Mouse (Mus musculus): ENCODE measurements around the gene Grm2. TPM values are rescaled to one million over a fixed set of nuclear protein-coding genes. Genes with fewer than 3 reads are reported as not detected.

Grm2 gene
- not detected in 2 replicates for polyA plus RNA-seq (2011; ENCODE audit: insufficient read length, low read depth, missing spikeins)

DNA sequence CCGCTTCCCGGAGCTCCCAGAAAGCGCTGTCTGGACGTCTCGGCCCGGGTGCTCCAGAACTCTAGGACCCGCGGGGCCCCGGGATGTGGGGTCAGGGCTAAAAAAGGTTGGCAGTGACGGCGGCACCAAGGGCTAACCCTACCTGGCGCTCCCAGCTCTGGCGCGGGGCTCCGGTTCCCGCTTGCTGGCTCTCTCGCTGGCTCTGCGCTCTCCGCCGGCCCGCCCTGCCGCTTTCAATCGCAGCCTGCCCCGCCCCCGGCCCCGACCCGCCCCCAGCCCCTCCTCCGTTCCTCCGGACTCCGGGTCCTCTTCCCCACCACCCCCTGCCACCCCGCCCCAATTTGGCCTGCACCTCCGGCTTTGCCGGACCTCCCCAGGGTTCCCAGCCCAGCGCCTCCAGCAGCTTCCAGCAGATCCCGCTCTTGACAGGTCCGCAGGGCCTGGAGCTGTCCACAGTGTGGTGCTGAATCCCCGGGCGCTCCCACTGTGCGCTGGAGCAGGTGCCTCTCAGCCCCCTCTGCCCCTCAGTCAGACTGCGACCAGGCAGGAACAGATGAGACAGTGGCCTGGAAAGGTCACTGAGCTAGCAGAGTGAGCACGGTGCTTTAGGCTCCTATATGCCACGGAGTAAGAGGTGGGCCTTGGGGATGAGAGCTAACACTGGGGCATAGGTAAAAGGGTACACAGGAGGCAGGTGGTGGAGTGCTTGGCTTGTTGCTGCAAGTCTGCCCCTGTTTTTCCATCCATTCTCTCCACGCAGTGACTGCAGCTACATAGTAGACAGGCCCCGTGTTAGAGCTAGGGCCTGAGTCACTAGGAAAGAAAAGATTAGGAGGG, at the start of gene Grm2:
Gene Grm2, minus strand, starts transcription at position 199 of the 837 bp plus-strand sequence.
- Histone ChIP-seq H3K27ac (ENCODE audit: insufficient read depth, low read length) (no peak within 1 kb of the TSS), H3K4me1 (ENCODE audit: control insufficient read depth, insufficient read depth, low read length) (no peaks in the 10 kb centered on the region; the same call in 1 of the 2 replicates), H3K4me3 (ENCODE audit: insufficient read depth, low read length) (no peak within 1 kb of the TSS)
- no peak for TF ChIP-seq CTCF (IDR thresholded peaks at IDR 0.05; ENCODE audit: borderline replicate concordance, insufficient read depth, low read length)
- no peak for TF ChIP-seq POLR2A (IDR thresholded peaks at IDR 0.05; ENCODE audit: low read depth, low read length)

DNA sequence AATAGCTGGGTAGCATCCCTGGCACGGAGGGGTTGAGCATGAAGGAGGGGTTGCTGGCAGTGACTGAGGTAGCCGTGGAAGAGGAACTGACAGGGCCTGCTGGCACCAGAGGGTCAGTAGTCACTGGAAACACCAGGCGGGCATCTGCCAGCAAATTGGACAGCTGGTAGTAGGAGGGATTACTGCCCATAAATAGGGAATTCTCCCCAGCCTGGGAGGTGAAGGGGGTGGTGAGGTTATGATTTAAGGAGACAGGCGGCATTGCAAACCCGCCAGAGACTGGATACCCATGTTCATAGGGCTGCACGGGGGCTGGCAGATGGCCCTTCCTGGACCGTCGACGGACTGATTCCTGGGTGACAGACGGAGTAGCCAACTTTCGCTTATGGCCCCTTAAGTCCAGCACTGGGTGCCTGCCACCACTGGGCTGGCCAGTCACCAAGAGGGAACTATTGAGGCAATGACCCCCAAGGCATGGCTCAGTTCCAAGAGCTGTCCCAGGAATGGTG, 37.1 kb upstream of the Grm2 start:
- TF ChIP-seq POLR2A (IDR thresholded peaks at IDR 0.05; ENCODE audit: low read depth, low read length) (no peak), CTCF (IDR thresholded peaks at IDR 0.05; ENCODE audit: borderline replicate concordance, insufficient read depth, low read length) (no peak)
- Histone ChIP-seq H3K4me3 (ENCODE audit: insufficient read depth, low read length) (no peak overlapping the region), H3K27ac (ENCODE audit: insufficient read depth, low read length) (no peak overlapping the region), H3K4me1 (ENCODE audit: control insufficient read depth, insufficient read depth, low read length) (no peaks in the 10 kb centered on the region)

DNA sequence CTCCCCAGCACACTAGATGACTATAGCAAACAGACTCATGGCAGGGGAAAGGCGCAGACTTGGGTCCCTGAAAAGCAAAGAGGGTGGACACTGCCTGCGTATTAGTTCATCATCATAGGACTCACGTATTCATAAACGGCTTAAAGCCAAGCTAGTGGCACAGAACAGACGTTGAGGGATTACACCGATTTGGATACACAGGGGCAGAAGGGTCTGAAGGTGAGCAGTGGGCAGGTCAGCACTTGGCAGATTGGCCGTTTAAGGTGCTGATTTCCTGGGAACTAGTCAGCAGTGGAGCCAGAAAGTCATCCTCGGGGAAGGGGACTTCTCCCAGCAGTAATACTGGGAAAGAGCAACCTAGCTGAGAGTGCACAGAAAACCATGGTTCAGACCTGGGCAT, 33.0 kb upstream of the Grm2 start:
- Histone ChIP-seq H3K27ac (ENCODE audit: insufficient read depth, low read length) (no peak overlapping the region), H3K4me3 (ENCODE audit: insufficient read depth, low read length) (no peak overlapping the region), H3K4me1 (ENCODE audit: control insufficient read depth, insufficient read depth, low read length) (no peaks in the 10 kb centered on the region)
- TF ChIP-seq CTCF (IDR thresholded peaks at IDR 0.05; ENCODE audit: borderline replicate concordance, insufficient read depth, low read length) (no peak), POLR2A (IDR thresholded peaks at IDR 0.05; ENCODE audit: low read depth, low read length) (no peak)

DNA sequence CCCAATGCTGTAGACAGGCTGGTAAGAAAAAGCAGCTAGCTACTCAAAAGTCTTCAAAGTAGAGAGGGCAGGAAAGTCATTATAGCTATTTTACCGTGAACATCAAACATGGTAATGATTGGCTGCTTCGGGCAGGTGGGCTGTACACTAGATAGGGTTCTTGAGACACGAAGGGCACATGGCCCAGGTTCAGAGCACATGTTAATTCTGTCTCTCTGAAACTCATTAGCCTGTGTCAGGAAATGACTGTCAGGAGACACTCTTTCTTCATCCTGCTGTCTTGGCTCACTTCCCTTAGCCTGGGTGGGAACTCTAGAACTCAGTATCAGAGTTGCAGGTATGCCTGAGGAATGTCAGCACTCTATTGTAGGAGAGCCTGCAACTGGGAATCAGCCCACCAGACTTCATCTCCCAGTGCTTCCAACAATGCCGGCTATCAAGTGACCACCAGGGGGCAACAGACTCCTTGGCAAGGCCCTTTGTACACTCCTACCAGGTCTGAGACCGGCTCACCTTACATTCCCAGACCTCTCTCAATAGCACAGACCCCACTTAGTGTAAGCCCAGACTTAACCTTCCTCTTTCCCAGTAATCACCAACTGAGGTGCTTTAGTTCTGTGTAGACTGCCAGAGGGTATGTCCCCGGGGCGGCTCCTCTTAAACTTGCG, 31.2 kb upstream of the Grm2 start:
- no peak overlapping the region for H3K4me3 ChIP-seq (ENCODE audit: insufficient read depth, low read length)
- no peak overlapping the region for H3K27ac ChIP-seq (ENCODE audit: insufficient read depth, low read length)
- H3K4me1 ChIP-seq (ENCODE audit: control insufficient read depth, insufficient read depth, low read length): no peaks in the 10 kb centered on the region
- TF ChIP-seq POLR2A (IDR thresholded peaks at IDR 0.05; ENCODE audit: low read depth, low read length) (no peak), CTCF (IDR thresholded peaks at IDR 0.05; ENCODE audit: borderline replicate concordance, insufficient read depth, low read length) (peak; percentile 57)

DNA sequence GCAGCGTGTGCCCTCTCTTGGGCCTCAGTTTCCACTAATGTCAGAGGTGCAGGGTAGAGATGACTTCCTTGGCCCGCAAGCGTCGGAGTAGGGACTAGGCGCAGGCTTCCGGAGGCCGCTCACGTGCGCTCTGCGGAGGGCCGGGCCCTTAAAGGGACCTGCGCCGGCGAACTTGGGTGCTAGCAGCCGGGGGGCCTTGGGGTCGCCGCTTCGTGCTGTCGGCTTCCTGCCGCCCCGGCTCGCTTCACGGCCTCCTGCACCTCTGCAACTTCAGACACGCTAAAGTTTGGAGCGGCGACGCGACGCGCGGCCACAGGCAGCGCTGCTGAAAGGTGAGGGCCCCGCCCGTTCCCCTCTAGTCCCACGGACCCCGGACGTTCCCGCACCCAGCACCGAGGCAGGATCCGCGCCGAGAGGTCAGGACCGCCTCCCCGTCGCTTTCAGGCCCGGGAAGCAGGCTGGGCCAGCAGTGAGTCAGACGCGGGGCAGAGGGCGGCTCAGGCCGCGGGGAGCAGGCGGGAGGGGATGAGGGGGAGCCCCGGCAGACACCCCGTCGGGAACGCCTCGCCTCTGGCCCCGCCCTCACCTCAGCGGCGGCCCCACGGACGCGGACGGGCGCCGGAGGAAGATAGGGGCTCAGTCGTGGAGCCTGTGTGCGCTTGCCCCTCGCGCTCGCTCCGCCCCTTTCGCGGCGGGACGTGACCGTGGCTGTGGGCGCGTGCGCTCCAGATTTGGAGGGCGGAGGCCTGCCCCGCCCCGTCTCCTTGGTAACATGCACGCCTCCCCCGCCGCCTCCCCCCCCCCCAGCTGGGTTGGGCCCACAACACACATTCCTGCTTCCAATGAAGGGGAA, 29.6 kb upstream of the Grm2 start, which contains the start of gene Tex264:
Gene Tex264, minus strand, starts transcription at position 679 of the 853 bp plus-strand sequence.
- Histone ChIP-seq H3K4me1 (ENCODE audit: control insufficient read depth, insufficient read depth, low read length) (no peaks in the 10 kb centered on the region), H3K4me3 (ENCODE audit: insufficient read depth, low read length) (peak within 1 kb of the TSS; percentile 76), H3K27ac (ENCODE audit: insufficient read depth, low read length) (peak within 1 kb of the TSS; percentile 93)
- peak; percentile 58 for TF ChIP-seq POLR2A (IDR thresholded peaks at IDR 0.05; ENCODE audit: low read depth, low read length)
- no peak for TF ChIP-seq CTCF (IDR thresholded peaks at IDR 0.05; ENCODE audit: borderline replicate concordance, insufficient read depth, low read length)

DNA sequence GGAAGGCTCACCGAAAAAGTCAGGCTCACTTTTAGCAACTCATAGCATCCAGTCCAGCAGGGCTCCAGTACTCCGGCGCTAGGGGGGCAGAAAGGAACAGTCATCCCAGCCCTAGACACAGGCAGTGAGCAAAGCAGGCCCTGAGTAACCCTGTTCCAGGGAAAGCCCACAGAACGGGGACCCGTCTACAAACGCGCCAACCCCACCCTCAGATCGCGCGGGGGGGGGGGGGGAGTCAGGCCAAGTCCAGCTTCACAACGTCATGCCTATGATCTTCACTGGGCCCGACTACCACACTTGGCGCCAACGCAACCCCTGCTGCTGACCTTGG, 29.0 kb upstream of the Grm2 start:
- TF ChIP-seq CTCF (IDR thresholded peaks at IDR 0.05; ENCODE audit: borderline replicate concordance, insufficient read depth, low read length) (no peak), POLR2A (IDR thresholded peaks at IDR 0.05; ENCODE audit: low read depth, low read length) (no peak)
- H3K4me1 ChIP-seq (ENCODE audit: control insufficient read depth, insufficient read depth, low read length): no peaks in the 10 kb centered on the region
- H3K4me3 ChIP-seq (ENCODE audit: insufficient read depth, low read length): peak overlapping the region; percentile 76
- H3K27ac ChIP-seq (ENCODE audit: insufficient read depth, low read length): peak overlapping the region; percentile 93

DNA sequence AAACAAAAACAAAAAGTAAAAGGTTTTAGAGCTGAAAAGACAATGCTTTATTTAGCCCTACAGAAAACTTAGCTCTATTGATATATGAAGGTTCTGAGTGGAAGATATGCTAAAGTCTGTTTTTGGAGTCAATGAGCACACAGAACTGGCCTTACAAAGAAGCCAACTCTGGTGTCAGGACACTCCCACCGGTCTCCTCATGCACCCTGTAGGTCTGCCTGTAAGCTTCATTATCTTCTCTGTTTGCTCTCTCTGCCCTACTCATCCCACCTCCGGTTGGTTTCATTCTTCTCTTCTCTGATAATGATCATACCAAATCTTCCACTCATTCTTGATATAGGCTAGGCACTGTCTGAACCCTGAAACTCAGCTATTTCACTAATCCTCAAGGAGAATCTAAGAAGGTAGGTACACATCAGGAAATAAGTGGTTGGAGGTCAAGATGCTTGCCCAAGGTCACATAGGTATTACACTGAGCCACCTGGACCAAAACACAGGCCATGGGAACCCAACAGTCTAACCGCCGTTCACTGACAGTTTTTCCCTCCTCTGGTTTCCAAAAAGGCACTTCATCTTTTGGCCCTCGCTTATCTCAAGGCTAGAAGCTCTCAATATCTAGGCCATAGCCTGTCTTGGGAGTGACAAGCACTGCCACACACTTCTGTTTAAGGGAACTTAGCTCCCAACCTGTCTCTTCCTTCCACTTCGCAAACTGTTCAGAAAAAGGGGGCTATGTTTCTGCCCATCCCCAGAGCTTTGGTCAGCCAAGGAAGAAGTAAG, 28.4 kb upstream of the Grm2 start:
- TF ChIP-seq CTCF (IDR thresholded peaks at IDR 0.05; ENCODE audit: borderline replicate concordance, insufficient read depth, low read length): no peak
- no peak for TF ChIP-seq POLR2A (IDR thresholded peaks at IDR 0.05; ENCODE audit: low read depth, low read length)
- H3K27ac ChIP-seq (ENCODE audit: insufficient read depth, low read length): peak overlapping the region; percentile 93
- peak overlapping the region; percentile 76 for H3K4me3 ChIP-seq (ENCODE audit: insufficient read depth, low read length)
- H3K4me1 ChIP-seq (ENCODE audit: control insufficient read depth, insufficient read depth, low read length): no peaks in the 10 kb centered on the region

DNA sequence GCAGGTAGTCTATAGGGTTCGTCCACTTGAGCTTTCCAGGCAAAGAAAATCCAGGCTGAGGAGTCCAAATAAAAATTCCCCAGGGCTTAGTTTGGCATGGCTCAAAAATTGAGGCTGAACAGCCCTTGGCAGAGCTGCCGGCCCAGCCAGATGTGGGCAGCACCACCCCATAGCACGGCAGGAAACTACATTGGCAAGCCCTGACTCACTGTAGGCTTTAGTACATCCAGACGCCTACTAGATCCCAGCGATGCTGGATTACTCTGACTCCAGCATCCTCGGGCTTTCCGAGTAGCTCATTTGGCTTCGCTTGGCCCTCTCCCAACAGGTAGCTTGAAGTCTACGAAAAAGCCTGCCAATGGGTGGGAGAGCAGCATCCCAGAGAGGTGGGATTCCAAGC, 25.1 kb upstream of the Grm2 start:
- TF ChIP-seq CTCF (IDR thresholded peaks at IDR 0.05; ENCODE audit: borderline replicate concordance, insufficient read depth, low read length): no peak
- no peak for TF ChIP-seq POLR2A (IDR thresholded peaks at IDR 0.05; ENCODE audit: low read depth, low read length)
- H3K4me3 ChIP-seq (ENCODE audit: insufficient read depth, low read length): no peak overlapping the region
- H3K27ac ChIP-seq (ENCODE audit: insufficient read depth, low read length): no peak overlapping the region; the same call in 1 of the 2 replicates
- H3K4me1 ChIP-seq (ENCODE audit: control insufficient read depth, insufficient read depth, low read length): no peaks in the 10 kb centered on the region; the same call in 1 of the 2 replicates
